Mouse (Mus musculus) lung, postnatal 0 days (tissue): ENCODE measurements around the gene Sipa1l1.

Experiments
- CTCF ChIP-seq: IDR thresholded peaks from 2 replicates; pipeline ENCODE4 v1.5.1; 2016; ENCODE audit warnings: antibody characterized with exemption, mild to moderate bottlenecking
- EP300 ChIP-seq: IDR thresholded peaks from 2 replicates; pipeline ENCODE4 v1.6.1; 2016; ENCODE audit warnings: antibody characterized with exemption, mild to moderate bottlenecking, control low read depth

GRCm38 (mm10) chr12:82425853-82426252 is 256.7 kb downstream of the Sipa1l1 start:
- TF ChIP-seq CTCF (no peak), EP300 (no peak)
